Mouse (Mus musculus): ENCODE data around the gene Exosc5. TPM values are rescaled to one million over a fixed set of nuclear protein-coding genes. Genes with fewer than 3 reads are reported as not detected.

The Exosc5 gene
- polyA plus RNA-seq, 1 experiment from 2014 or later: 44.7 TPM

DNA sequence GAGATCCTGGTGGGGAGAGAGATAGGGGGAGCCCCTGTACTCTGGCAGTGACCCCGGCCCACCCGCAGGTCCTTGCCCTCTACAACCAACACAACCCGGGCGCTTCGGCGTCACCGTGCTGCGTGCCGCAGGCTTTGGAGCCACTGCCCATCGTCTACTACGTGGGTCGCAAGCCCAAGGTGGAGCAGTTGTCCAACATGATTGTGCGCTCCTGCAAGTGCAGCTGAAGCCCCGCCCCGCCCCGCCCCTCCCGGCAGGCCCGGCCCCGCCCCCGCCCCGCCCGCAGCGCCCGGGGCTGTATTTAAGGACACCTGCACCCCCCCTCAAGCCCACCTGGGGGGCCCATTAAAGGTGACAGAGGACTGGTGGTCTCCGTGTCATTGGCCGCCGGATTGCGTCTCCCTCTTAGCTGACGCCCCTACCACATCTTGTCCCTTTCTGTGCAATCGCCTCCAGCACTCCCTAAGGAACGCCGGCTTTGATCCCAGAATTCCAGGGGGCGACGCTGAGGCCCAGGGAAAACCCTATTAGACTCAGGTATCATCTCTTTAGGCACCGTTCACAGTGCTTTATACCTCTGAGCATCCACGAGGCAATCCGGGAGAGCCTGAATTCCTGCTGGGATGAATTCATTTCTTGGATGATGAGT lies 45.9 kb downstream of the Exosc5 start:
- Histone ChIP-seq H3K27ac (no peak overlapping the region), H3K4me1 (replicated peaks) (peaks cover 22% of the 10 kb centered on the region), H3K36me3 (no peaks in the 10 kb centered on the region), H3K4me2 (peak overlapping the region; percentile 61), H3K9me3 (0 out of 2 replicates have a peak, but pooled peaks cover 3% of the 10 kb centered on the region), H3K4me3 (peak overlapping the region; percentile 35), H3K27me3 (peaks cover 25% of the 10 kb centered on the region; the same call in 1 of the 2 replicates), H3K9ac (peak overlapping the region; percentile 43; the same call in 1 of the 2 replicates)
- 3% methylated on average over 34 of the region's 37 CpGs for WGBS
- ATAC-seq (ENCODE audit: low FRiP score): peak; percentile 72

DNA sequence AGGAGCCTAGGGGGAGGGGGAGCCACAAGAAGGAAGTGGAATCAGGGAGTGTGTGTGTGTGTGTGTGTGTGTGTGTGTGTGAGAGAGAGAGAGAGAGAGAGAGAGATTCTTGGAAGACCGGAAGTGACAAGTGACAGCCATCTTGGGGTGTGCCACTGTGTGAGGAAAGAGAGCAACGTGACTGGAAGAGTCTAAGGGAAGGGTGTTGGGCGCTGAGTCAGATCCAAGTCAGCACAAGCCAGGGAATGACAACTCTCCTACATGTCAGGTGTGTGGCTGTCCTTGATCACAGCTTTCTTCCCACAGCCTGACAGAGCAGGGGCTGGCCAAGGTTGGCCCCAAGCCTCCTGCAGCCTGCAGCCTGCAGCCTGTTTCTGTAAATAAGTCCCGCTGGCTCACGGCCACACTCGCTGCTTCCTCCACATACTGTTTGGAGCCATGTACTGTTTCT lies 46.9 kb downstream of the Exosc5 start:
- 68% methylated on average over 6 of the region's 6 CpGs for WGBS
- H3K27me3 ChIP-seq: peaks cover 25% of the 10 kb centered on the region; the same call in 1 of the 2 replicates
- H3K36me3 ChIP-seq: no peaks in the 10 kb centered on the region
- ATAC-seq (ENCODE audit: low FRiP score): no peak
- no peak overlapping the region for H3K4me2 ChIP-seq
- H3K4me1 ChIP-seq (replicated peaks): peaks cover 32% of the 10 kb centered on the region
- no peak overlapping the region for H3K4me3 ChIP-seq
- H3K9ac ChIP-seq: no peak overlapping the region
- H3K9me3 ChIP-seq: 0 out of 2 replicates have a peak, but pooled peaks cover 3% of the 10 kb centered on the region
- H3K27ac ChIP-seq: no peak overlapping the region

DNA sequence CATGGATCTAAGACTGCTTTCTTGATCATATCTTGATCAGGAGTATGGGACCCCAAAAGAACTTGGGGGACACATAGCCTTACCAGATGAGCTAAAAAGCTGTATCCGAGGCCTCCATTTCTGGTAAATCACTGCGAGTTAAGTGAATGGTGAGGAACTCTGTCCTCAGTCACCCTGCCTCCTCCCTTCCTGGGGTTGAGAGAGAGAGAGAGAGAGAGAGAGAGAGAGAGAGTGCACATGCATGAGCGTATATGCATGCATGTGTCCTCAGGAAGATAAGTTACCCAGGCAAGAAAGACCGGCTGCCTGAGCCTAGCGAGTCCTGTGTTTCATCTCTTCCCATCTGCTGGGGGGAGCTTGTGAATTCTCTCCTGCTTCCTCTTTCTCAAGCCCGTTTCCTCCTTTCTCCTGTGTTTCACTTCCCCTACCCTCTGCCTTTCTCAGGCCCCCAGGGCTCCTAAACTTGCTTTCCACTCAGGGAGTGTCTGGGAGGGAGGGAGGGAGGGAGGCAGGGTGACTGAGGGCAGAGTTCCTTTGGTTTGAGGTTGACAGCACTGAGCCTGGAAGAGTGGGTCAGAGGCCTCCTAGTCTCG lies 47.7 kb downstream of the Exosc5 start:
- Histone ChIP-seq H3K4me1 (replicated peaks) (peaks cover 41% of the 10 kb centered on the region), H3K4me2 (no peak overlapping the region)
- WGBS: 60% methylated on average over 7 of the region's 7 CpGs

DNA sequence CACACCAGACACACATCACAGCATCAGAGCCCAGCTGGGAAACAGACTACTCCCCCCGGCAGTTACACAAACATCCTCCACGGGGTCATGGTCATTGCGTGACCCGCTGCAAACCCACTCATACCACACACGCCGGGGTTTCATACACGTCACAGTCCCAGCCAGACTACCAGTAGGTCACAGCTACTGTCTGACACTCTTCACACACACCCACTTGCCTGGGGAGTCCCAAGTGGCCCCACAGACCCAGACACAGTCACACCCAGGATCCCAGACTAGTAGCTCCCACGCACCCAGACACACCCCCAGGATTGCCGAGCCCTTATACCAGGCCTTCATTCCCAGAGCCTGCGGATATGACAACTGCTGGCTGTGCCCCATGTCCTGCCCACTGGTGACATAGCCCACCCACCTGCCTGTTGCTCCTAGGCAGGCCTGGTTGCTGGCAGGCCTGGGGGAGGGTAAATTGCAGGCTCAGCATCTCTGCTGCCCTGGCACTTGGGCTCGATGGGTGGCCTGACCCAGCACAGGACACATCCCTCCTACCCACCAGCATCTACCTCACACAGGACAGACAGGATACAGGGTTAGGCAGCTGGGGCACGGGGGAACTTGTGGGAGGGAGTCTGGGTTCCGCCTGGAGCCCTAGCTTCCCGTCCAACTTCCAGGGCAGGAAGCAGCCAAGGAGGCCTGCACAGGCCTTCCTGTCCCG lies 48.8 kb downstream of the Exosc5 start:
- H3K36me3 ChIP-seq: peaks cover 10% of the 10 kb centered on the region
- H3K4me2 ChIP-seq: no peak overlapping the region
- no peak overlapping the region for H3K4me3 ChIP-seq
- no peak overlapping the region for H3K9ac ChIP-seq
- H3K27ac ChIP-seq: peak overlapping the region; percentile 30; the same call in 1 of the 2 replicates
- 65% methylated on average over 15 of the region's 15 CpGs for WGBS
- ATAC-seq (ENCODE audit: low FRiP score): no peak
- peaks cover 48% of the 10 kb centered on the region for H3K4me1 ChIP-seq (replicated peaks)
- peaks cover 25% of the 10 kb centered on the region; the same call in 1 of the 2 replicates for H3K27me3 ChIP-seq
- no peaks in the 10 kb centered on the region for H3K9me3 ChIP-seq

More for the DNA sequence above, 47.7 kb downstream of the Exosc5 start:
- peaks cover 25% of the 10 kb centered on the region; the same call in 1 of the 2 replicates for H3K27me3 ChIP-seq
- 0 out of 2 replicates have a peak overlapping the region, but pooled peaks have one; percentile 23 for H3K27ac ChIP-seq
- no peak overlapping the region for H3K4me3 ChIP-seq
- 0 out of 2 replicates have a peak, but pooled peaks cover 2% of the 10 kb centered on the region for H3K36me3 ChIP-seq
- H3K9ac ChIP-seq: no peak overlapping the region
- 0 out of 2 replicates have a peak, but pooled peaks cover 3% of the 10 kb centered on the region for H3K9me3 ChIP-seq
- no peak for ATAC-seq (ENCODE audit: low FRiP score)

DNA sequence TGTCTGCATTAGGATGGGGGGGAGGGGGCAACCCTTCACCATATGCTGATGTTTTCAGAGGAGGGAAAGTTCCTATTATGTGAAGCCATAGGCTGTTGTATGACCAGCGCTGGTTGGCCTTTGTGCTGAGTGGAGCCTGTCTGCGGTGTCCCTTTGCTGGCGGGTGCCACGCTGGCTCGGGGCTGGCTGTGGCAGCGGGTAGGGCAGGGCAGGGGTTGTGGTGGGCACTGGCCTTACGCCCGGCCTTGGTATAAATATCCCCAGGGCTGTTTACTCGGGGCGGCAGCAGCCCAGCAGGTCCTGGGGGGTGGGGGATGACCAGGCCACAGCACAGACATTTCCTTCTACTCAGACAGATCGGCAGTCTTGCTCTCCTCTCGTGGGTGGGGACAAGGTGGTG lies 51.0 kb downstream of the Exosc5 start:
- no peaks in the 10 kb centered on the region for H3K9me3 ChIP-seq
- ATAC-seq (ENCODE audit: low FRiP score): no peak
- WGBS: 18% methylated on average over 12 of the region's 12 CpGs
- H3K4me3 ChIP-seq: no peak overlapping the region
- H3K27me3 ChIP-seq: peaks cover 11% of the 10 kb centered on the region; the same call in 1 of the 2 replicates
- peaks cover 33% of the 10 kb centered on the region for H3K36me3 ChIP-seq
- peaks cover 33% of the 10 kb centered on the region for H3K4me1 ChIP-seq (replicated peaks)
- peak overlapping the region; percentile 23 for H3K4me2 ChIP-seq
- H3K9ac ChIP-seq: peak overlapping the region; percentile 60
- no peak overlapping the region for H3K27ac ChIP-seq

DNA sequence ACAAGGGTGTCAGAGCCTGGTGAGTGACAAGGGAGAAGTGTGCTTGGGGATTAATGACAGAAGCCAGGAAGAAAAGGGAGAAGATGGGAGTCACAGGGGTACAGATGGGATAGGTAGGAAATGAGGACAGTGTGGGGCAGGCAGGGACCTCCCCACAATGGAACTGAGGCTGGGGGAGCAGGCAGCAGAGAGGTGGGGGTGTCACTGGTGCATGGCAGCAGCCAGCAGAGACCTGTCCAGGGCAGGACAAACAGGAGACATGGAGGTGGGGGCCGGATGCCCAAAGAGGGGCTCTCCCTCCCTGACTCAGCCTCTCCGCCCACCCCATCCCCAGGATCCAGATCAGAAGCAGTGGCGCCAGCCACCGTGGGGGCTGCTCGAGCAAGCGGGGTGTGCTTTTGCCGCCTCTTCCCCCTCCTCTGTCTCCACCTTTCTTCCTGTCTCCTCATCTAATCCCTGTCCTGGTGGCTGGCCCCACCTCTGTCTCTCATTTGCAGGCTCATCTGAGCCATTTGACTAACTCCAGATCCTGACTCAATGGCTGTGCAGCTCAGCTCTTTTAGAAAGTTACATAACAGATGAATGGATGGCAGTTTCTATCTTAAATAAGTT lies 51.7 kb downstream of the Exosc5 start:
- WGBS: 9% methylated on average over 7 of the region's 7 CpGs
- H3K36me3 ChIP-seq: peaks cover 39% of the 10 kb centered on the region
- peak overlapping the region; percentile 60 for H3K9ac ChIP-seq
- peaks cover 7% of the 10 kb centered on the region; the same call in 1 of the 2 replicates for H3K27me3 ChIP-seq
- ATAC-seq (ENCODE audit: low FRiP score): peak; percentile 52
- H3K4me3 ChIP-seq: no peak overlapping the region
- no peaks in the 10 kb centered on the region for H3K9me3 ChIP-seq
- H3K4me1 ChIP-seq (replicated peaks): peaks cover 28% of the 10 kb centered on the region
- no peak overlapping the region; the same call in 1 of the 2 replicates for H3K27ac ChIP-seq
- peak overlapping the region; percentile 23; the same call in 1 of the 2 replicates for H3K4me2 ChIP-seq

DNA sequence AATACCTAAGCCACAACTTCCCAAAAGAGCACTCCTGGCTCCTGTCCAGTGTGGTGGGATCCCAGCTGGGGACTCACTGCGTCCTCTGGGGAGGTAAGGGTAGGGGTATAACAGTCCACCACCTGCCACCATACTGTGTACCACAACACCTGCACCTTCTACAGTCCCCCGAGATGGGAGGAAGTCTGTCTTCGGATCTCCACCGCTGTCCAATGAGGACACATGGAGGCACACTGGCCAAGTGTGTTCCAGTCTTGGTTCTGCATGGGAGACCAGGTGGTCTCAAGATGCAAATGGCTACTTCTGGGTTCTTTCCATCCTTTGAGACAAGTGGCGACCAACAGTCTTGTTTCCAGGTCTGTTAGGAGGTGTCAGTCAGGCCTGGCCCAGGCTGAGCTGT lies 52.2 kb downstream of the Exosc5 start:
- peak overlapping the region; percentile 30; the same call in 1 of the 2 replicates for H3K27ac ChIP-seq
- no peak overlapping the region for H3K4me3 ChIP-seq
- H3K4me2 ChIP-seq: no peak overlapping the region
- H3K27me3 ChIP-seq: peaks cover 2% of the 10 kb centered on the region; the same call in 1 of the 2 replicates
- H3K9ac ChIP-seq: no peak overlapping the region; the same call in 1 of the 2 replicates
- peaks cover 28% of the 10 kb centered on the region for H3K4me1 ChIP-seq (replicated peaks)
- H3K9me3 ChIP-seq: no peaks in the 10 kb centered on the region
- WGBS: 63% methylated on average over 5 of the region's 5 CpGs
- 0 out of 2 replicates have a peak, but pooled peaks have one; percentile 22 for ATAC-seq (ENCODE audit: low FRiP score)
- H3K36me3 ChIP-seq: peaks cover 44% of the 10 kb centered on the region

DNA sequence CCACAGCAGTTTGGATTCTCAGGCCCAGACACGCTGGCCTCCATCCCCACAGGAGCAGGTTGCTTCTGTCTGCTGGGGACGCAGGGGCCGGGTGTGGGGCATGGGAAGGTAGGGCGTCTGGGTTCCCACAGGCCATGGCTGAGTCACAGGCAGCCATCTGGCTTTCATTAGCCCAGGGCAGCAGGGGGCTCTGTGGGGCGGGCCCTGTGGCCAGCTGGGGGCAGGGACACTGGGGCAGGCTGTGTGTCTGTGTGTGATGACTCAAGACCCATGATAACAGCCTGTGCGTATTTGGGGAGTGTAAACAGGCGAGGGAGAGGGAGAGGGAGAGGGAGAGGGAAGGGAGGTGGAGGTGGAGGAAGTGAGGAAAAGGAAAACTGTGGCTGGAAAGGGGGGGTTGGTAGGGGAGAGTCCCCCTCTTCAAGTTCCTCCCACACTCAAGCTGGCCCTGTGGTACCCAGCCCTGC lies 52.8 kb downstream of the Exosc5 start:
- no peak overlapping the region for H3K9ac ChIP-seq
- 29% methylated on average over 7 of the region's 7 CpGs for WGBS
- peaks cover 49% of the 10 kb centered on the region for H3K36me3 ChIP-seq
- H3K9me3 ChIP-seq: no peaks in the 10 kb centered on the region
- no peak overlapping the region for H3K4me2 ChIP-seq
- H3K4me1 ChIP-seq (replicated peaks): peaks cover 28% of the 10 kb centered on the region
- H3K4me3 ChIP-seq: no peak overlapping the region
- peak overlapping the region; percentile 30; the same call in 1 of the 2 replicates for H3K27ac ChIP-seq
- no peaks in the 10 kb centered on the region for H3K27me3 ChIP-seq
- ATAC-seq (ENCODE audit: low FRiP score): no peak

DNA sequence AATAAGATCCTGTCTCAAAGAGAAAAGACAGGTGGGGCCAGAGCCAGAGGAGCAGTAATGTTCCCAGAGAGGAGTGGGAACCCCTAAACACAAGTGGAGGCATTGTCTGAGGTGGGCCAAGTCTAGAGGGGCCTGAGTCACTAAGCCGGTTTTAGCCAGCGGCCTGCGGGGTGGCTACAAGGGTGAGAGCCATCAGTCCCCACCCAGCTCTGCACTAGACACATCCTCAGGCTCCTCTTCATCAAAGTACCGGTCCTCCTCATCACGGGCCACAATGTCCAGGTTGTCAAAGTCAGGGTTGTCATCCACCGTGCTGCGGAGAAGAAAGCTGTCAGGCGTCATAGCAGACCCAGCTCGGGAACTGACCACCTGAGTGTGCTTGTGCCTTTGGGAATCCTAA lies 53.8 kb downstream of the Exosc5 start:
- 92% methylated on average over 9 of the region's 9 CpGs for WGBS
- Histone ChIP-seq H3K27ac (no peak overlapping the region), H3K4me1 (replicated peaks) (peaks cover 32% of the 10 kb centered on the region), H3K36me3 (peaks cover 52% of the 10 kb centered on the region), H3K9me3 (no peaks in the 10 kb centered on the region), H3K27me3 (no peaks in the 10 kb centered on the region), H3K4me3 (no peak overlapping the region), H3K4me2 (no peak overlapping the region), H3K9ac (no peak overlapping the region)
- ATAC-seq (ENCODE audit: low FRiP score): no peak

DNA sequence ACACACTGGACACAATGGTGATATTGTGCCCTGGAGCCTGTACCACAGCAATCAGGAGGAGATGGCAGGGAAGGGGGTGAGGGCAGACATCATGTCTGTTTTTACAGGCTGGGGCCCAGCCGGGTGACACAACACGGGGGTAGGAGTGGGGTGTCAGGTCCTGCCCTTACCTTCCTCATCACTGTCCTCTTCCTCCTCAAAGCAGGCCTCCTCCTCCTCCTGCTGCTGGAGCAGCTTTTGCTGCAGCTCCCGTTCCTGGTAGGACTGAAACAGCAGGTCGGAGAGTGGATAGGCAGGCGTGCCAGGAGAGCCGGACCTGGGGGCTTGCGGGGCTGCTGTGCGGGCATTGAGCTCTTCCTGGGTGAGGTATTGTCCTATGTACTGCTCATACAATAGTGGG lies 55.6 kb downstream of the Exosc5 start:
- no peak for ATAC-seq (ENCODE audit: low FRiP score)
- no peaks in the 10 kb centered on the region for H3K27me3 ChIP-seq
- no peak overlapping the region for H3K4me2 ChIP-seq
- no peak overlapping the region for H3K9ac ChIP-seq
- WGBS: 97% methylated on average over 8 of the region's 8 CpGs
- no peaks in the 10 kb centered on the region for H3K9me3 ChIP-seq
- H3K36me3 ChIP-seq: peaks cover 52% of the 10 kb centered on the region
- peaks cover 43% of the 10 kb centered on the region for H3K4me1 ChIP-seq (replicated peaks)
- H3K4me3 ChIP-seq: no peak overlapping the region
- no peak overlapping the region for H3K27ac ChIP-seq

DNA sequence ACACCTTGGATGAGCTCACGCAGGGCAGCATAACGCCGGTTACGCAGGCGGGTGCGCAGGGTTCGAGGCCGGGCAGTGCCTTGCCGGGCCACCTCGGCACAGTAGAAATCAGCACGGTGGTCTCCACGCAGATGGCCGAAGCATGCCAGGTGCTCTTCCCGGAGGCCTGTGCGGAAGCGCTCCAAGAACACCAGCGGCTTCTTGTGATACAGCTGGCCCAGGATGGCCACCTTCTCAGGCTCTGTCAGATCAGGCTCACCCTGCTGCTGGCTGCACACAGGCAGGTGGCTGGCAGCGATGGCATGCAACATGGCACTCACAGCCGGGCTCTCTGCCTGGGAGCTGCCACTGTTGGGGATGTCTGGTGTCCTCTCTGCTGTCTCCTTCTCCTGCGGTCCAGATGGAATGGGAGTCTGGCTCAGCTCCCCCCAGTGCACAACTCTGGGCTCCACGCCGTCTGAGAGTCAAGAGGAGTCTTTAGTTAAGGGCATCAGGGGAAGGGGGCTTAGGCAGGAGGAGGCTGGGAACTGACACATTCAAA lies 56.8 kb downstream of the Exosc5 start:
- no peak for ATAC-seq (ENCODE audit: low FRiP score)
- Histone ChIP-seq H3K9ac (no peak overlapping the region), H3K4me3 (no peak overlapping the region), H3K9me3 (no peaks in the 10 kb centered on the region), H3K36me3 (peaks cover 57% of the 10 kb centered on the region), H3K27ac (no peak overlapping the region), H3K4me1 (replicated peaks) (peaks cover 34% of the 10 kb centered on the region), H3K27me3 (no peaks in the 10 kb centered on the region), H3K4me2 (no peak overlapping the region)
- 96% methylated on average over 22 of the region's 22 CpGs for WGBS

All from hindbrain, embryonic 13.5 days (tissue).